Mouse (Mus musculus) cerebellum, adult 18-20 months (tissue): Measurements from ENCODE around the gene Casq1.

Experiments used
- DNase-seq, 2 experiments: peaks; one replicate each; pipeline ENCODE4 v3.0.0; 2021

Gene Casq1

DNA sequence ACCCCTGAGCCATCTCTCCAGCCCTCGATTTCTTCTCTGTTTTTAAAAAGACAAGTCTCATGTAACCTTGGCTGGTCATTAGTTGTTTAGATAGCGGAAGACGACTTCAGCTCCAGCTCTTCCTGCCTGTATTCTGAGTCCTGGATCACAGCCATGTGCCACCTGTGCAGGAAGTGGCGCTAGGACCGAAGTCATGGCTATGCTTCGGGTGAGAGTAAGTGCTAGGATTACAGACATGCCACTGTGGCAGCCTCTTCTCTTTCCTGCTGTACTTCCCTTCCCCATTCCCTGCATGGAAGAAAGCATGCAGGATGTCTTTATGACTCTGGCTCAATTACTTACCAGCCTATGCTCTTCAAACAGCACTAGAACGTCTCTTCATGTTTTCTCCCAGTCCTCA is 40.6 kb downstream of the Casq1 start:
- DNase-seq, result peak; percentile 45 to 47

DNA sequence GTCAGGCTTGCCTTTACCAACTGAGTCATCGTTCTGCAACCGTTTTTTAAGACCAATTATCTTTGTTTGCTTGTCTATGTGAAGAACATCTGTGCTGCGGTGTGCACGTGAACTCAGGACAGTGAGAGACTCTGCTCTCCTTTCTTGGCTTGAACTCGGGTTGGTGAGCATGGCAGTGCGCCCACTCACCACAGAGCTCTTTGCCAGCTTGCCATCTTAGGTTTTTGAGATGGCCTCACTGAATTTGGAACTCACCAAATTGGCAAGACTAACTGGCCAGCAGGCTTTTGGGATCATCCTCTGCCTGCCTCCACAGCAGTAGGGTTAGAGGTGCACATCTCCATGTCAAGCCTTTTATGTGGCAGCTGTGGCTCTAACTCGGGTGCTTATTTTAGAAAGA is 41.9 kb downstream of the Casq1 start:
- peak; percentile 38 to 56 for DNase-seq

- DNase-seq, result no peak
Measured at GRCm38 (mm10) chr1:172173181-172173580, 46.5 kb downstream of the Casq1 start.

- DNase-seq, result no peak
Measured at GRCm38 (mm10) chr1:172172381-172172780, 47.3 kb downstream of the Casq1 start.

- DNase-seq, result no peak
Measured at GRCm38 (mm10) chr1:172169809-172170208, 49.9 kb downstream of the Casq1 start.

- no peak for DNase-seq
Measured at GRCm38 (mm10) chr1:172167911-172168310, 51.8 kb downstream of the Casq1 start.

DNA sequence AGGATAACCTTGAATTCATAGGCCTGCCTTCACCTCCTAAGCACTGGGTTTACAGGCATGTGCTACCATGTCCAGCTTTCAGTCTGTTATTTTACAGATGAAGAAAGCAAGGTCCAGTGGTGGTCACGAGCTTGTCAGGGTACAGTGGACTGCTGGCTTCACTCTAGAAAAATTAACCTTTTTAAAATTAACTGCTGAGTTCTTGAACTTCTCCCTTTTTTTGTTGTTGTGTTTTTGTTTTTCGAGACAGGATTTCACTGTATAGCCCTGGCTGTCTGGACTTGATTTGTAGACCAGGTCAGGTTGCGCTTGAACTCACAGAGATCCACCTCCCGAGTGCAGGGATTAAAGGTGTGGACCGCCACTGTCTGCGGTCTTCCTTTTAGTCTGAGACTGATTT is 56.7 kb downstream of the Casq1 start:
- no peak for DNase-seq

- DNase-seq, result peak; percentile 59 to 68
Measured at GRCm38 (mm10) chr1:172162009-172162408, 57.7 kb downstream of the Casq1 start.

GRCm38 (mm10) chr1:172160508-172160907 is 59.2 kb downstream of the Casq1 start:
- DNase-seq, result no peak

DNA sequence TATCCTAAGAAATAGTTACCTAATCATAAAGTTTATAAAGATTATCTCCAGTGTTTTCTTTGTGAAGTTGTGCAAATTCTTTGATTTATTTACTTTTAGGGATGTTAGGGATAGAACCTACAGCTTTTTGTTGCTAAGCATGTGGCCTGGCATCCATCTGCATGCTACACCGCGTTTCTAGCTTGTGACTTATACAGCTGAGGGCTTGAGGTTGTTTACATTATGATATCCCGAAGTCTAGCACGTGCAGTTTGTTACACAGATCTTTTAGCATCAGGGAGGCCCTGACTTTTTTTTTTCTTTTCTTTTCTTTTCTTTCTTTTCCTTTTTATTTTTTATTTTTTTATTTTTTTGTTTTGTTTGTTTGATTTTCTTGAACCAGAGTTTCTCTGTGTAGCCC is 59.7 kb downstream of the Casq1 start:
- DNase-seq, result no peak
